ENCODE assay signal across 8 mouse cellular contexts in genomic region chr2:180583154-180583507, GRCm38 (mm10). TPM values are rescaled to one million over a fixed set of nuclear protein-coding genes. Genes with fewer than 3 reads are reported as not detected.
DNase-seq lines count a peak whose midpoint lies in the region; ATAC-seq and TF ChIP-seq lines count a peak whose summit lies in the region.

No protein-coding gene starts in this region.

- TF ChIP-seq CTCF in left cerebral cortex, adult 2 months (IDR thresholded peaks at IDR 0.05) = no peak
- TF ChIP-seq CTCF in intestine, postnatal 0 days (IDR thresholded peaks at IDR 0.05; ENCODE audit: low read depth) = no peak

- intact Hi-C loops in left cerebral cortex, adult 2 months (cut with DNase I) = loop anchor here (2.0 to 10.0 kb wide), 3 partner anchors 162 to 382 kb away; partner anchors contain the start of gene Arfgap1
- intact Hi-C loops in left cerebral cortex, postnatal 25 days (cut with DNase I) = no loop called here

- H3K4me3 ChIP-seq in left cerebral cortex, adult 2 months = peak overlapping the region; percentile 65
- H3K4me3 ChIP-seq in embryonic facial prominence, embryonic 13.5 days = peak overlapping the region; percentile 86
- peak overlapping the region; percentile 83 for H3K4me3 ChIP-seq in intestine, postnatal 0 days (ENCODE audit: low read depth, low read length)
- H3K4me3 ChIP-seq in midbrain, embryonic 12.5 days = peak overlapping the region; percentile 78

- WGBS in embryonic facial prominence, embryonic 13.5 days = 28% methylated on average over 7 of the region's 7 CpGs
- WGBS in intestine, postnatal 0 days = 15% methylated on average over 7 of the region's 7 CpGs
- 36% methylated on average over 6 of the region's 7 CpGs for WGBS in midbrain, embryonic 12.5 days

- no peaks in the 10 kb centered on the region for H3K9me3 ChIP-seq in embryonic facial prominence, embryonic 13.5 days
- no peaks in the 10 kb centered on the region for H3K9me3 ChIP-seq in intestine, postnatal 0 days (ENCODE audit: control insufficient read depth)
- no peaks in the 10 kb centered on the region for H3K9me3 ChIP-seq in midbrain, embryonic 12.5 days

- no peak; the same call in 1 of the 2 replicates for ATAC-seq in embryonic facial prominence, embryonic 13.5 days (ENCODE audit: insufficient number of reproducible peaks, insufficient read depth, low FRiP score, low TSS enrichment, low read depth)
- no peak for ATAC-seq in intestine, postnatal 0 days
- no peak for ATAC-seq in midbrain, embryonic 12.5 days (ENCODE audit: low FRiP score, low read depth)

- peak overlapping the region; percentile 83 for H3K4me2 ChIP-seq in embryonic facial prominence, embryonic 13.5 days
- H3K4me2 ChIP-seq in intestine, postnatal 0 days (replicated peaks; ENCODE audit: low read depth) = peak overlapping the region; percentile 98
- peak overlapping the region; percentile 98 for H3K4me2 ChIP-seq in midbrain, embryonic 12.5 days (replicated peaks)

- DNase-seq in left cerebral cortex, adult 2 months (ENCODE audit: extremely low spot score in 1 of 2, low spot score in 2 of 2) = no peak
- no peak for DNase-seq in left cerebral cortex, postnatal 25 days (ENCODE audit: low spot score in 2 of 2)
- no peak for DNase-seq in cerebellum, adult 11 months
- DNase-seq in embryo, embryonic 10 days (ENCODE audit: low spot score) = no peak
- DNase-seq in testis, postnatal 14 days (ENCODE audit: low spot score) = no peak

- H3K9ac ChIP-seq in embryonic facial prominence, embryonic 13.5 days = peak overlapping the region; percentile 97
- H3K9ac ChIP-seq in intestine, postnatal 0 days (ENCODE audit: low read depth, low read length) = peak overlapping the region; percentile 85
- peak overlapping the region; percentile 97 for H3K9ac ChIP-seq in midbrain, embryonic 12.5 days (replicated peaks)

- H3K36me3 ChIP-seq in embryonic facial prominence, embryonic 13.5 days = peaks cover 27% of the 10 kb centered on the region
- peaks cover 10% of the 10 kb centered on the region for H3K36me3 ChIP-seq in intestine, postnatal 0 days (ENCODE audit: control insufficient read depth, insufficient read depth)
- H3K36me3 ChIP-seq in midbrain, embryonic 12.5 days = peaks cover 28% of the 10 kb centered on the region

- H3K27me3 ChIP-seq in embryonic facial prominence, embryonic 13.5 days = no peaks in the 10 kb centered on the region
- peaks cover 8% of the 10 kb centered on the region for H3K27me3 ChIP-seq in intestine, postnatal 0 days (replicated peaks; ENCODE audit: control insufficient read depth, insufficient read depth, low read length)
- peaks cover 11% of the 10 kb centered on the region for H3K27me3 ChIP-seq in midbrain, embryonic 12.5 days

- H3K27ac ChIP-seq in left cerebral cortex, adult 2 months = peak overlapping the region; percentile 97
- peak overlapping the region; percentile 80; the same call in 1 of the 2 replicates for H3K27ac ChIP-seq in embryonic facial prominence, embryonic 13.5 days
- no peak overlapping the region for H3K27ac ChIP-seq in intestine, postnatal 0 days (ENCODE audit: low read depth, low read length)
- H3K27ac ChIP-seq in midbrain, embryonic 12.5 days (replicated peaks) = peak overlapping the region; percentile 74

- peaks cover 13% of the 10 kb centered on the region for H3K4me1 ChIP-seq in embryonic facial prominence, embryonic 13.5 days
- H3K4me1 ChIP-seq in intestine, postnatal 0 days (replicated peaks; ENCODE audit: control insufficient read depth, insufficient read depth, low read length) = 0 out of 2 replicates have a peak, but pooled peaks cover 3% of the 10 kb centered on the region
- peaks cover 20% of the 10 kb centered on the region for H3K4me1 ChIP-seq in midbrain, embryonic 12.5 days

RNA-seq across cellular contexts. Expression of gene Mrgbp, which starts 2.0 kb away (rescaled TPM):
- total RNA-seq in left cerebral cortex, adult 2 months (2021) = 10 to 100 TPM; 18.4 to 22.0 TPM
- 10 to 100 TPM; 15.5 to 20.1 TPM for total RNA-seq in left cerebral cortex, postnatal 25 days (2021)
- polyA plus RNA-seq in embryonic facial prominence, embryonic 13.5 days (2015; fragmentation: Nextera tagmentation; extraction: Ambion mirVana) = 36.8 and 37.5 TPM in 2 replicates
- 10.7 and 10.8 TPM in 2 replicates for polyA plus RNA-seq in intestine, postnatal 0 days (2015; fragmentation: Nextera tagmentation; extraction: Ambion mirVana)
- polyA plus RNA-seq in midbrain, embryonic 12.5 days (2016; fragmentation: Nextera tagmentation; extraction: Ambion mirVana) = 46.8 and 49.0 TPM in 2 replicates

RNA-seq across cellular contexts. Expression of gene Ogfr, which starts 5.9 kb away (rescaled TPM):
- total RNA-seq in left cerebral cortex, adult 2 months (2021) = 10 to 100 TPM; 30.7 to 35.5 TPM
- total RNA-seq in left cerebral cortex, postnatal 25 days (2021) = 10 to 100 TPM; 41.6 to 41.8 TPM
- 71.5 and 77.2 TPM in 2 replicates for polyA plus RNA-seq in embryonic facial prominence, embryonic 13.5 days (2015; fragmentation: Nextera tagmentation; extraction: Ambion mirVana)
- 32.5 and 34.4 TPM in 2 replicates for polyA plus RNA-seq in intestine, postnatal 0 days (2015; fragmentation: Nextera tagmentation; extraction: Ambion mirVana)
- polyA plus RNA-seq in midbrain, embryonic 12.5 days (2016; fragmentation: Nextera tagmentation; extraction: Ambion mirVana) = 98.9 and 109 TPM in 2 replicates

RNA-seq across cellular contexts. Expression of gene Col9a3, which starts 14.5 kb away (rescaled TPM):
- total RNA-seq in left cerebral cortex, adult 2 months (2021) = 1 to 10 TPM; 5.1 to 7.2 TPM
- 10 to 100 TPM; 11.0 to 12.7 TPM for total RNA-seq in left cerebral cortex, postnatal 25 days (2021)
- polyA plus RNA-seq in embryonic facial prominence, embryonic 13.5 days (2015; fragmentation: Nextera tagmentation; extraction: Ambion mirVana) = 204 and 275 TPM in 2 replicates
- 1.1 and 1.3 TPM in 2 replicates for polyA plus RNA-seq in intestine, postnatal 0 days (2015; fragmentation: Nextera tagmentation; extraction: Ambion mirVana)
- polyA plus RNA-seq in midbrain, embryonic 12.5 days (2016; fragmentation: Nextera tagmentation; extraction: Ambion mirVana) = 20.1 and 40.2 TPM in 2 replicates

RNA-seq across cellular contexts. Expression of gene Tcfl5, which starts 59.4 kb away (rescaled TPM):
- 1 to 10 TPM in 1 of 2 experiments, under 1 TPM in 1; 0.86 to 1.3 TPM for total RNA-seq in left cerebral cortex, adult 2 months (2021)
- 1 to 10 TPM; 1.5 to 1.7 TPM for total RNA-seq in left cerebral cortex, postnatal 25 days (2021)
- polyA plus RNA-seq in embryonic facial prominence, embryonic 13.5 days (2015; fragmentation: Nextera tagmentation; extraction: Ambion mirVana) = 0.28 and 0.65 TPM in 2 replicates
- polyA plus RNA-seq in intestine, postnatal 0 days (2015; fragmentation: Nextera tagmentation; extraction: Ambion mirVana) = 0.07 TPM in 2 replicates
- polyA plus RNA-seq in midbrain, embryonic 12.5 days (2016; fragmentation: Nextera tagmentation; extraction: Ambion mirVana) = 0.24 TPM in 1 of 2 replicates, not detected in the other
